Mouse (Mus musculus) E14TG2a.4 (cell line): Measurements from ENCODE around the gene Nbeal2.
A peak's percentile ranks its signal among the peaks of the same experiment; 100 is the strongest.

Source experiments
- CTCF ChIP-seq: conservative IDR thresholded peaks from 2 replicates; pipeline ENCODE4 v1.5.1; 2014; ENCODE audit warnings: low read length
- POU5F1 ChIP-seq: IDR thresholded peaks from 2 replicates; pipeline ENCODE4 v1.6.1; 2014; ENCODE audit warnings: low read length, borderline replicate concordance

- TF ChIP-seq CTCF (peak; percentile 47), POU5F1 (no peak)
Observed at GRCm38 (mm10) chr9:110620180-110620579, 33.8 kb downstream of the Nbeal2 start.
